Mouse (Mus musculus) thymus, postnatal 36 days (tissue): Measurements from ENCODE around the gene Sec31b.

Source experiments
- DNase-seq, 2 experiments: peaks; one replicate each; pipeline ENCODE4 v3.0.0; 2022; ENCODE audit warnings: mixed read lengths in 2 of 2

Gene Sec31b

GRCm38 (mm10) chr19:44545321-44546041, at the start of gene Sec31b:
Sec31b (minus strand) TSS chr19:44545864.
- DNase-seq = peak in 1 of 2 experiments; percentile 28

GRCm38 (mm10) chr19:44594180-44594579, 48.5 kb upstream of the Sec31b start:
- DNase-seq = no peak

- DNase-seq = no peak
Measured at GRCm38 (mm10) chr19:44591638-44592037, 46.0 kb upstream of the Sec31b start.

- DNase-seq = no peak
Measured at GRCm38 (mm10) chr19:44590992-44591391, 45.3 kb upstream of the Sec31b start.

GRCm38 (mm10) chr19:44589591-44590223, 44.0 kb upstream of the Sec31b start:
- no peak for DNase-seq

- no peak for DNase-seq
Measured at GRCm38 (mm10) chr19:44588036-44588435, 42.4 kb upstream of the Sec31b start.

- peak; percentile 87 to 91 for DNase-seq
Measured at GRCm38 (mm10) chr19:44582638-44583309, 37.1 kb upstream of the Sec31b start.

- no peak for DNase-seq
Measured at GRCm38 (mm10) chr19:44582103-44582502, 36.4 kb upstream of the Sec31b start.

- peak in 1 of 2 experiments; percentile 12 for DNase-seq
Measured at GRCm38 (mm10) chr19:44578038-44578437, 32.4 kb upstream of the Sec31b start.

GRCm38 (mm10) chr19:44576275-44576674, 30.6 kb upstream of the Sec31b start:
- no peak for DNase-seq

- no peak for DNase-seq
Measured at GRCm38 (mm10) chr19:44567763-44568162, 22.1 kb upstream of the Sec31b start.

- DNase-seq = no peak
Measured at GRCm38 (mm10) chr19:44564006-44564405, 18.3 kb upstream of the Sec31b start.

- DNase-seq = peak; percentile 93 to 94
Measured at GRCm38 (mm10) chr19:44562652-44563206, 17.1 kb upstream of the Sec31b start, which contains the start of gene Hif1an. Hif1an (plus strand) TSS chr19:44562850.

GRCm38 (mm10) chr19:44554861-44555590, 9.4 kb upstream of the Sec31b start, which contains the start of gene Ndufb8:
Ndufb8 (minus strand) TSS chr19:44555440.
- DNase-seq = peak; percentile 90 to 92

GRCm38 (mm10) chr19:44554490-44554860, 8.8 kb upstream of the Sec31b start:
- no peak for DNase-seq

- no peak for DNase-seq
Measured at GRCm38 (mm10) chr19:44553286-44553685, 7.6 kb upstream of the Sec31b start.

- no peak for DNase-seq
Measured at GRCm38 (mm10) chr19:44552731-44553130, 7.1 kb upstream of the Sec31b start, which contains the start of gene Gm20538. Gm20538 (minus strand) TSS chr19:44552831.

- peak; percentile 60 to 72 for DNase-seq
Measured at GRCm38 (mm10) chr19:44544775-44545174, 889 bp downstream of the Sec31b start.

GRCm38 (mm10) chr19:44544372-44544771, 1.3 kb downstream of the Sec31b start:
- no peak for DNase-seq

- no peak for DNase-seq
Measured at GRCm38 (mm10) chr19:44542694-44543178, 2.9 kb downstream of the Sec31b start.

GRCm38 (mm10) chr19:44537416-44537815, 8.2 kb downstream of the Sec31b start:
- DNase-seq = no peak

- no peak for DNase-seq
Measured at GRCm38 (mm10) chr19:44535376-44535775, 10.3 kb downstream of the Sec31b start.
